Mouse (Mus musculus): ENCODE results near the gene Vwa3b. TPM values are rescaled to one million over a fixed set of nuclear protein-coding genes. Genes with fewer than 3 reads are reported as not detected.
A peak's percentile ranks its signal among the peaks of the same experiment; 100 is the strongest.

Vwa3b gene
- polyA plus RNA-seq, 1 experiment from 2014 or later = 0.21 TPM

GRCm38 (mm10) chr1:37049159-37049558 lies 22.8 kb downstream of the Vwa3b start:
- Histone ChIP-seq H3K36me3 (no peaks in the 10 kb centered on the region), H3K4me1 (no peaks in the 10 kb centered on the region), H3K27ac (replicated peaks) (no peak overlapping the region), H3K4me3 (no peak overlapping the region), H3K27me3 (ENCODE audit: low read depth, poor library complexity, severe bottlenecking) (no peaks in the 10 kb centered on the region), H3K9me3 (replicated peaks) (peaks cover 4% of the 10 kb centered on the region; the same call in 1 of the 2 replicates)
- WGBS = 53% methylated on average over 4 of the region's 4 CpGs
- no peak for DNase-seq (ENCODE audit: low spot score)

GRCm38 (mm10) chr1:37053691-37054090 lies 27.3 kb downstream of the Vwa3b start:
- no peak overlapping the region for H3K27ac ChIP-seq (replicated peaks)
- H3K36me3 ChIP-seq = no peaks in the 10 kb centered on the region
- H3K4me1 ChIP-seq = no peaks in the 10 kb centered on the region
- H3K4me3 ChIP-seq = no peak overlapping the region
- WGBS = 88% methylated on average over 4 of the region's 4 CpGs
- DNase-seq (ENCODE audit: low spot score) = no peak
- no peaks in the 10 kb centered on the region for H3K27me3 ChIP-seq (ENCODE audit: low read depth, poor library complexity, severe bottlenecking)
- no peaks in the 10 kb centered on the region for H3K9me3 ChIP-seq (replicated peaks)

GRCm38 (mm10) chr1:37056831-37057561 lies 30.6 kb downstream of the Vwa3b start:
- DNase-seq (ENCODE audit: low spot score) = no peak
- Histone ChIP-seq H3K9me3 (replicated peaks) (no peaks in the 10 kb centered on the region), H3K27me3 (ENCODE audit: low read depth, poor library complexity, severe bottlenecking) (no peaks in the 10 kb centered on the region), H3K36me3 (no peaks in the 10 kb centered on the region), H3K4me1 (peaks cover 9% of the 10 kb centered on the region), H3K27ac (replicated peaks) (no peak overlapping the region), H3K4me3 (no peak overlapping the region)
- WGBS = 85% methylated on average over 6 of the region's 6 CpGs

- Histone ChIP-seq H3K4me3 (no peak overlapping the region), H3K27me3 (ENCODE audit: low read depth, poor library complexity, severe bottlenecking) (no peaks in the 10 kb centered on the region), H3K4me1 (peaks cover 9% of the 10 kb centered on the region), H3K9me3 (replicated peaks) (no peaks in the 10 kb centered on the region), H3K36me3 (no peaks in the 10 kb centered on the region), H3K27ac (replicated peaks) (0 out of 2 replicates have a peak overlapping the region, but pooled peaks have one; percentile 1)
- no peak for DNase-seq (ENCODE audit: low spot score)
- 86% methylated on average over 5 of the region's 5 CpGs for WGBS
Measured at GRCm38 (mm10) chr1:37060856-37061255, 34.5 kb downstream of the Vwa3b start.

GRCm38 (mm10) chr1:37063053-37063452 lies 36.7 kb downstream of the Vwa3b start:
- no peaks in the 10 kb centered on the region for H3K27me3 ChIP-seq (ENCODE audit: low read depth, poor library complexity, severe bottlenecking)
- no peak for DNase-seq (ENCODE audit: low spot score)
- 93% methylated on average over 5 of the region's 5 CpGs for WGBS
- no peak overlapping the region for H3K27ac ChIP-seq (replicated peaks)
- no peaks in the 10 kb centered on the region for H3K9me3 ChIP-seq (replicated peaks)
- H3K4me1 ChIP-seq = peaks cover 9% of the 10 kb centered on the region
- H3K36me3 ChIP-seq = no peaks in the 10 kb centered on the region
- no peak overlapping the region for H3K4me3 ChIP-seq

GRCm38 (mm10) chr1:37063841-37064240 lies 37.4 kb downstream of the Vwa3b start:
- Histone ChIP-seq H3K4me1 (peaks cover 9% of the 10 kb centered on the region), H3K27ac (replicated peaks) (no peak overlapping the region), H3K27me3 (ENCODE audit: low read depth, poor library complexity, severe bottlenecking) (no peaks in the 10 kb centered on the region), H3K4me3 (no peak overlapping the region), H3K36me3 (no peaks in the 10 kb centered on the region), H3K9me3 (replicated peaks) (no peaks in the 10 kb centered on the region)
- 79% methylated on average over 4 of the region's 4 CpGs for WGBS
- DNase-seq (ENCODE audit: low spot score) = no peak

- H3K9me3 ChIP-seq (replicated peaks) = no peaks in the 10 kb centered on the region
- H3K27me3 ChIP-seq (ENCODE audit: low read depth, poor library complexity, severe bottlenecking) = no peaks in the 10 kb centered on the region
- H3K4me1 ChIP-seq = peaks cover 5% of the 10 kb centered on the region
- no peak overlapping the region for H3K4me3 ChIP-seq
- no peak for DNase-seq (ENCODE audit: low spot score)
- WGBS = 88% methylated on average over 11 of the region's 11 CpGs
- H3K36me3 ChIP-seq = no peaks in the 10 kb centered on the region
- H3K27ac ChIP-seq (replicated peaks) = no peak overlapping the region
Measured at GRCm38 (mm10) chr1:37065658-37066412, 39.4 kb downstream of the Vwa3b start.

- Histone ChIP-seq H3K4me1 (no peaks in the 10 kb centered on the region), H3K27me3 (ENCODE audit: low read depth, poor library complexity, severe bottlenecking) (no peaks in the 10 kb centered on the region), H3K27ac (replicated peaks) (no peak overlapping the region), H3K9me3 (replicated peaks) (no peaks in the 10 kb centered on the region), H3K4me3 (no peak overlapping the region), H3K36me3 (no peaks in the 10 kb centered on the region)
- 94% methylated on average over 7 of the region's 7 CpGs for WGBS
- DNase-seq (ENCODE audit: low spot score) = no peak
Measured at GRCm38 (mm10) chr1:37075759-37076158, 49.4 kb downstream of the Vwa3b start.

GRCm38 (mm10) chr1:37077266-37077665 lies 50.9 kb downstream of the Vwa3b start:
- no peaks in the 10 kb centered on the region for H3K36me3 ChIP-seq
- WGBS = 90% methylated on average over 9 of the region's 9 CpGs
- H3K4me3 ChIP-seq = no peak overlapping the region
- no peaks in the 10 kb centered on the region for H3K27me3 ChIP-seq (ENCODE audit: low read depth, poor library complexity, severe bottlenecking)
- peaks cover 10% of the 10 kb centered on the region; the same call in 1 of the 2 replicates for H3K4me1 ChIP-seq
- no peak overlapping the region for H3K27ac ChIP-seq (replicated peaks)
- no peaks in the 10 kb centered on the region for H3K9me3 ChIP-seq (replicated peaks)
- no peak for DNase-seq (ENCODE audit: low spot score)

- H3K4me1 ChIP-seq = peaks cover 12% of the 10 kb centered on the region; the same call in 1 of the 2 replicates
- no peaks in the 10 kb centered on the region for H3K9me3 ChIP-seq (replicated peaks)
- H3K27me3 ChIP-seq (ENCODE audit: low read depth, poor library complexity, severe bottlenecking) = no peaks in the 10 kb centered on the region
- H3K27ac ChIP-seq (replicated peaks) = no peak overlapping the region
- WGBS = 87% methylated on average over 14 of the region's 14 CpGs
- H3K4me3 ChIP-seq = no peak overlapping the region
- no peaks in the 10 kb centered on the region for H3K36me3 ChIP-seq
- DNase-seq (ENCODE audit: low spot score) = no peak
Measured at GRCm38 (mm10) chr1:37077955-37078549, 51.7 kb downstream of the Vwa3b start.

GRCm38 (mm10) chr1:37080442-37080841 lies 54.0 kb downstream of the Vwa3b start:
- WGBS = 87% methylated on average over 4 of the region's 4 CpGs
- Histone ChIP-seq H3K4me1 (peaks cover 12% of the 10 kb centered on the region; the same call in 1 of the 2 replicates), H3K27ac (replicated peaks) (no peak overlapping the region), H3K36me3 (no peaks in the 10 kb centered on the region), H3K9me3 (replicated peaks) (no peaks in the 10 kb centered on the region), H3K27me3 (ENCODE audit: low read depth, poor library complexity, severe bottlenecking) (no peaks in the 10 kb centered on the region), H3K4me3 (no peak overlapping the region)
- DNase-seq (ENCODE audit: low spot score) = no peak

- Histone ChIP-seq H3K4me3 (no peak overlapping the region), H3K27me3 (ENCODE audit: low read depth, poor library complexity, severe bottlenecking) (no peaks in the 10 kb centered on the region), H3K27ac (replicated peaks) (peak overlapping the region; percentile 67), H3K36me3 (no peaks in the 10 kb centered on the region), H3K4me1 (peaks cover 12% of the 10 kb centered on the region; the same call in 1 of the 2 replicates), H3K9me3 (replicated peaks) (no peaks in the 10 kb centered on the region)
- 79% methylated on average over 12 of the region's 12 CpGs for WGBS
- no peak for DNase-seq (ENCODE audit: low spot score)
Measured at GRCm38 (mm10) chr1:37081376-37082214, 55.2 kb downstream of the Vwa3b start.
